Mouse (Mus musculus): ENCODE results near the gene Acsl5. TPM values are rescaled to one million over a fixed set of nuclear protein-coding genes. Genes with fewer than 3 reads are reported as not detected.

Acsl5 gene
- polyA plus RNA-seq, 1 experiment from 2014 or later, result 58.4 TPM

Other genes starting within 250 kb of the Acsl5 start
- 20.1 and 20.6 TPM in 2 replicates for gene Gpam, start 124.7 kb upstream of the Acsl5 start, polyA plus RNA-seq (2015; fragmentation: Nextera tagmentation; extraction: Ambion mirVana)
- not detected in 2 replicates for gene Tectb, start 71.2 kb upstream of the Acsl5 start, polyA plus RNA-seq (2015; fragmentation: Nextera tagmentation; extraction: Ambion mirVana)
- gene Gucy2g, start 10.7 kb upstream of the Acsl5 start, polyA plus RNA-seq (2015; fragmentation: Nextera tagmentation; extraction: Ambion mirVana), result 0.05 and 0.10 TPM in 2 replicates
- gene Zdhhc6, start 64.1 kb downstream of the Acsl5 start, polyA plus RNA-seq (2015; fragmentation: Nextera tagmentation; extraction: Ambion mirVana), result 111 and 115 TPM in 2 replicates
- gene Vti1a, start 64.4 kb downstream of the Acsl5 start, polyA plus RNA-seq (2015; fragmentation: Nextera tagmentation; extraction: Ambion mirVana), result 28.7 and 30.6 TPM in 2 replicates